Mouse (Mus musculus) olfactory bulb, adult 2 months (tissue): ENCODE measurements around the gene Nxph4. TPM values are rescaled to one million over a fixed set of nuclear protein-coding genes. Genes with fewer than 3 reads are reported as not detected.

ENCODE experiments used
- H3K27ac ChIP-seq: fragments of 200-500 bp; 2 replicates; pipeline ENCODE4 v1.5.1; 2012; ENCODE audit warnings: low read depth, low read length; ENCODE audit not compliant: insufficient read depth
- H3K4me1 ChIP-seq: fragments of 200-500 bp; 2 replicates; pipeline ENCODE4 v1.6.1; 2012; ENCODE audit warnings: low read length; ENCODE audit not compliant: control insufficient read depth, insufficient read depth
- H3K4me3 ChIP-seq: fragments of 200-500 bp; 2 replicates; pipeline ENCODE4 v1.5.1; 2012; ENCODE audit warnings: mild to moderate bottlenecking, low read depth, low read length, moderate library complexity; ENCODE audit not compliant: insufficient read depth
- CTCF ChIP-seq: fragments of 200-500 bp; IDR thresholded peaks from 2 replicates; pipeline ENCODE4 v1.5.1; 2012; ENCODE audit warnings: low read depth, mild to moderate bottlenecking, low read length, moderate library complexity; ENCODE audit not compliant: insufficient read depth
- POLR2A ChIP-seq: fragments of 200-500 bp; IDR thresholded peaks from 2 replicates; pipeline ENCODE4 v1.6.1; 2012; ENCODE audit warnings: mild to moderate bottlenecking, low read depth, low read length, moderate library complexity; ENCODE audit not compliant: insufficient read depth
- WGBS: fragments of 180-500 bp; shearing (Covaris S2); methylation state at CpG from one replicate; pipeline ENCODE4 v1.1.7; 2018; 5-methylcytosine and 5-hydroxymethylcytosine counted together
- polyA plus RNA-seq: library from polyadenylated mRNA; stranded (reverse); fragments of >200 nt; gene quantifications from 2 replicates; pipeline ENCODE4 v1.2.4, GENCODE M21; 2012; ENCODE audit warnings: low replicate concordance; ENCODE audit not compliant: missing spikeins, insufficient read depth, insufficient read length

The Nxph4 gene
- polyA plus RNA-seq, 1 experiment: not detected

DNA sequence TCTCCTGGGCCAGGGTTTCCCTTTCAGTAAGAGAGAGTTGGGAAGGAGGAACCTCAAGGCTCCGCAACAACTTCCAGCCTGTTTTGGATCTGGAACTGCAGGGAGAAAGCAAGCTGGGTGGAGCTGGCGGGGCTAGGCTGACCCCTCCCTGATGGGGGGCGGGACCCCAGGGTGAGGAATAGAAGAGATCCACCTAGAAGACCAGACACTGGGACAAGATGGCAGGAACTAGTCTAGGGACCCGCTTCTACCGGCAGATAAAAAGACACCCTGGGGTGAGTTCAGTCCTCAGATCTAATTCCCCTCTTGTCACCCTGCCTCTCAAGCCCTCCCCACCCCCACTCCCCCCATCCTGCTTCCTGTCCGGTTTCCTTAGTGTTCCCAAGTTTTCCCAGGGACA lies 19.6 kb downstream of the Nxph4 start, which contains the start of gene Ndufa4l2:
TSS of gene Ndufa4l2 (plus strand) at position 204 of the 400 bp plus-strand sequence.
- H3K27ac ChIP-seq: no peak within 1 kb of the TSS
- H3K4me3 ChIP-seq: no peak within 1 kb of the TSS
- 49% methylated on average over 6 of the region's 6 CpGs for WGBS

DNA sequence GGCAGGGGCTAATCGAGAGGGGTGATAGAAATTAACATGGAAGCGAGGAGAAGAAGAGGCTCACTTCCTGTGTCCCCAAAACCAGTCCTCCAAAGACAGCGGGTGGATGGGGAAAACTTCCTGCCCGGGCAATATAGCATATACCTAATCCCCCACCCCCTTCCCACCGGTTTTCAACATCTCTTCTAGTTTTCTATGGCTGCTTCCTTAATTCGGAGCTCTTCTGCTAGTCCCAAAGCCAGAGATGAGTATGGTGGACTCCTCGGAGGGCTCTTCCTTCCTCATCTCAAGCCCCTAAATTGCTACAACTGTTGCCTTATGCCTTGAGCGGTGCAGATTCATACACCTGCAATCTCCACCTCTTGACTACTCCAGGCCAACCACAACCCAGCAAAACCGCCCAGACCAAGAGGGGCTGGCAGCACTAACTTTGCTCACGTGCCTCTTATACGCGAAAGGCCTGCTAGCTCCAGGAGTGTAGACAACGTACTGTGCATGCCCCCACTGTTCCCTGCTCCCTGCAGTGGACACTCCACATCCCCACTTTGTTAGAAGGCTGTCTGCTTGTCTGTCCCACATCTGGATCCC lies 20.2 kb downstream of the Nxph4 start:
- no peak overlapping the region for H3K4me3 ChIP-seq
- no peak for TF ChIP-seq CTCF
- no peak for TF ChIP-seq POLR2A
- peaks cover 55% of the 10 kb centered on the region for H3K4me1 ChIP-seq
- 41% methylated on average over 13 of the region's 13 CpGs for WGBS
- H3K27ac ChIP-seq: no peak overlapping the region

More for the DNA sequence above, 19.6 kb downstream of the Nxph4 start, which contains the start of gene Ndufa4l2:
- peaks cover 49% of the 10 kb centered on the region for H3K4me1 ChIP-seq
- TF ChIP-seq POLR2A (no peak), CTCF (no peak)

DNA sequence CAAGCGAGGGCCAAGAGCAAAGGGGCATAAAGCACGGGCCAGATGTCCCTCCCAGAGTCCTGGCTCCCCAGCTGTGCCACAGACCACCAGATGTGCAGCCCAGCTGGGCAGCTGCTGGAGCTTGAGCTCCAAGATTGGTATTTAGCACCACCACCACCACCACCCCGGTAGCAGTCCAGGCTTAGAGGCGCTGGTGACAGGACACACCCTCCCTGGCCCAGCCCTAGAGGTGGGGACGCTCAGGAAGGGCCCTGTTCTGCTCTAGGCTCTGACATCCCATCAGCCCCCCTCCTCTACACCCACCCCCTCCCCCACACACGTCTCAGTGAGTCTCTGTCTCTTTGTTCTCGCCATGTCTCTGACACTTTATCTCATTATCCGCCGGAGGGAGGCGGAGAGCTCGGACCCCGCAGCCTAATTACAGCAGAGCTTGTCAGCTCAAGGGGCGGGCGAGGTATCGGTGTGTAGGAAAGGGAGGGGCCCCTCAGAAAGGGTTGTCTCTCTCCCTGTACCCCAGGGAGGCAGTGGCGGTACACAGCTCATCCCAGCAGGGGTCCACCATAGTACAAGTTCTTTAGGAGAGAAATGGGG lies 20.8 kb downstream of the Nxph4 start:
- Histone ChIP-seq H3K4me3 (no peak overlapping the region), H3K27ac (0 out of 2 replicates have a peak overlapping the region, but pooled peaks have one; percentile 34), H3K4me1 (peaks cover 59% of the 10 kb centered on the region)
- no peak for TF ChIP-seq POLR2A
- no peak for TF ChIP-seq CTCF
- WGBS: 2% methylated on average over 16 of the region's 16 CpGs

DNA sequence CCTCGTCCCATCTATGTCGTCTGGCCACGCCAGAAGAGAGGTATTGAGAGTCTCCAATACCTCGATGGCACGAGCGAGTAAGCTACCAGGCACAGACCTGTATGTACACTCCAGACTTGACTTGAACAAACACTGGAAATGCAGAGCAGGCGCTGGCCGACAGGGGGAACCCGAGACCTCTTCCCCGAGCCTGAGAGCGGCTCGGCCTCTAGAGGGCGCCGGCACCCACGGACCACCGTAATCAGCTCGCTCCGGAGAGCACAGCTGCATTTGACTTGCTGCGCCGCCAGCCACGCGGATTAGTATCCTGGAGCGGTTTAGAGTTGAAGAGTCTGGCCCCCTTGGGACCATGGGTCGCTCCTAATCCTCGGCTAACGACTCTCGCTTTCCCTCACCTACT lies 21.5 kb downstream of the Nxph4 start:
- WGBS: under 1% methylated on average over 27 of the region's 27 CpGs
- peak overlapping the region; percentile 96; the same call in 1 of the 2 replicates for H3K27ac ChIP-seq
- peaks cover 67% of the 10 kb centered on the region for H3K4me1 ChIP-seq
- TF ChIP-seq CTCF (peak; percentile 100), POLR2A (0 out of 2 replicates have a peak, but pooled peaks have one; percentile 20)
- H3K4me3 ChIP-seq: peak overlapping the region; percentile 19

GRCm38 (mm10) chr10:127512307-127512666 lies 22.1 kb downstream of the Nxph4 start:
- 4% methylated on average over 7 of the region's 7 CpGs for WGBS
- Histone ChIP-seq H3K4me1 (peaks cover 72% of the 10 kb centered on the region), H3K27ac (peak overlapping the region; percentile 96), H3K4me3 (peak overlapping the region; percentile 53)
- no peak for TF ChIP-seq POLR2A
- TF ChIP-seq CTCF: no peak

GRCm38 (mm10) chr10:127511634-127512306 lies 22.6 kb downstream of the Nxph4 start:
- H3K4me1 ChIP-seq: peaks cover 75% of the 10 kb centered on the region
- peak overlapping the region; percentile 96 for H3K27ac ChIP-seq

DNA sequence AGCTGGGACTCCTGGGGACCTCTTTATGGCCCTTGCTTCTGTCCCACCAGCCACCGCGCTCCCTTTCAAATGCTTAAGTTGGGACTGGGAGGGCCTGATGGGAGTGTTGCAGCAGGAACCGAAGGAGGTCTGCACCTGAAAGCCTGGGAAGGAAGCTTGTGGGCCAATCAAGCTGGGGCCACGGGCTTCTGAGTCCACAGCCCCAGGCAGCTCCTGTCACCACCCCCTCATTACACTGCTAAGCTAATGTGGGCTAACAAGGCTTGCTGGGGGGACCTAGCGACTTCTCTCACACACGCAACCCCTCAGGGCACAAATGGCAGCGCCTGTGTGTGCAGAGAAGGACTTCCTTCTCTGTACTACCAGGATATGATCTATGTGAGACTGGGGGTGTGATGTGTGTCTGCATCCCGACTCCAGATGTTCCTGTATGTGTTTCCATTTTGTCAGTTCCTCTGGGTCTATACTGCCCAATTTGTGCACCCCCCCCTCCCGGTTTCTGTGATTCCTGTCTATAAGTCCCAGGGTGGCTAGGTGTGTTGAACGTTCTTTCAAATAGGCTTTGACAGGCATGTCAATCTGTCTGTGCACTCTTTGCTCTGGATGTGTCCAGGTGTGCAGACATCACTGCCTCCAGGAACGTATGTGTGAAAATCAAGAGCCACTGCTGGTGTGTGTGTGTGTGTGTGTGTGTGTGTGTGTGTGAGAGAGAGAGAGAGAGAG lies 23.3 kb downstream of the Nxph4 start:
- peaks cover 78% of the 10 kb centered on the region for H3K4me1 ChIP-seq
- peak overlapping the region; percentile 96 for H3K27ac ChIP-seq
- 18% methylated on average over 11 of the region's 11 CpGs for WGBS
- TF ChIP-seq CTCF: no peak
- peak overlapping the region; percentile 53 for H3K4me3 ChIP-seq

More at GRCm38 (mm10) chr10:127511634-127512306, 22.6 kb downstream of the Nxph4 start:
- TF ChIP-seq CTCF (peak; percentile 40; the same call in 1 of the 2 replicates), POLR2A (no peak)
- WGBS: 1% methylated on average over 46 of the region's 46 CpGs
- peak overlapping the region; percentile 53 for H3K4me3 ChIP-seq

DNA sequence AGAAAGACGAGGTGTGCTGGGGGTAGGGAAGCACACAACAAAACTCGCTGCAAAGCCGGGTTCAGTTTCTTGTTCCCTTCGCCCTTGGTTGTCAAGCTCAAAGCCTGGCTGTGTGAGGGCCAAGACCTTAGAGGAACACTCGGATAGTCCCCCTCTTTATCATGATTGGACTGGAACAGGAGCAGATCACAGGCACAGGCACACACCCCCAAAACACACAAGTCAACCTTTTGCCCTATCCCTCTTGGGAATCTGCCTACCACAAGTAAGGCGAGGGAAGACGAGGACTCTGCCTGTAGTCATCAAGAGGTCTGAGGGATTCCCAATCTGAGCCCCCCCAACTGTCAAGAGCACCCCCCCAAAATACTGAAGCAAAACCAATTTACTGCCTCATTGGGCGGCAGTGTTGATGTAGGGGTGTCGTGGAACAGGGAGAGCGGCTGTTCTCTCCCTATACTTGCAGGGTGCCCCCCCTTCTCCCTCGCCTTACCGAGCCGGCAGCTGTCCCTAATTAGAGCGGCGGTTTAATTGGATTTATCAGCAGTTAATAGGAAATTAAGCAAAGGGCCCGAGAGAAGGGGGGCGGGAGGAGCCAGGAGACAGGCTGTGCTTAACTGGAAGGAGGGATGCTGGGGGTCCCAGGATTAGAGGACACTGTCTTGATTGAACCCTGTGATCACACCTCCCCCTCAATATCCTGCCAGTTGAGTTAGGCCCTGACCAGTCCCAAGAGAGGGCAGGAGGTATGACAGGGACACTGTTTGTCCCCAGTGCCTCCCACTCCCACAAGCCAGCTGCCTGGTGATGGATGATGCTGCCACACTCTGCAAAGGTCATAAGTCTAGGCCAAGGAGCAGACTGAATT lies 24.3 kb downstream of the Nxph4 start:
- H3K27ac ChIP-seq: peak overlapping the region; percentile 96
- H3K4me1 ChIP-seq: peaks cover 75% of the 10 kb centered on the region
- H3K4me3 ChIP-seq: peak overlapping the region; percentile 47

More for the DNA sequence above, 24.3 kb downstream of the Nxph4 start:
- no peak for TF ChIP-seq CTCF
- TF ChIP-seq POLR2A: no peak
- 17% methylated on average over 17 of the region's 17 CpGs for WGBS
